Mouse (Mus musculus) layer of hippocampus, postnatal 36 days (tissue): ENCODE data around the gene Sec63. TPM values are rescaled to one million over a fixed set of nuclear protein-coding genes. Genes with fewer than 3 reads are reported as not detected.

Source experiments
- DNase-seq, 2 experiments: peaks; one replicate each; pipeline ENCODE4 v3.0.0; 2022
- total RNA-seq, 2 experiments: library from RNA; stranded (reverse); gene quantifications; 2 replicates each; pipeline ENCODE4 v1.2.3; 2021

The Sec63 gene
- total RNA-seq, 2 experiments from 2014 or later, result 47.2 to 51.1 TPM

GRCm38 (mm10) chr10:42863621-42864391 lies 102.5 kb downstream of the Sec63 start:
- DNase-seq, result peak; percentile 18 to 38

GRCm38 (mm10) chr10:42864696-42865095 lies 103.4 kb downstream of the Sec63 start:
- DNase-seq, result no peak

DNA sequence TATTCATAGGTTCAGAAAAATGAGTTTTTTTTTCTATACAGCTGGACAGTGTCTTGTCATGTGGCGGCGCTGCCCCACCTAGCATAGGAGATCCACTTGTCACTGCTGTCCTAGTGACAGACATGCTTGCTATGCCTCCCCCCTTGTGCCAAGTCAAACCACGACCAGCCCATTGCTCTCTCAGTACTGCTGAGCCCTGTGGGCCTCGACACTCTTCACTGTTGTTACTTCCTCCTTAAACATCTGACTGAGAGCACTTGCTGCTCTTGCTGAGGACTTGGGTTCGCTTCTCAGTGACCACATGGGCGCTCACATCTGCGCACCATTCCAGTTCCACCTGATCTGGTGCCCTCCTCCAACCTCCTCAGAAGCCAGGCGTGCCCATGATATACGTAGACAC lies 107.1 kb downstream of the Sec63 start:
- DNase-seq, result no peak

DNA sequence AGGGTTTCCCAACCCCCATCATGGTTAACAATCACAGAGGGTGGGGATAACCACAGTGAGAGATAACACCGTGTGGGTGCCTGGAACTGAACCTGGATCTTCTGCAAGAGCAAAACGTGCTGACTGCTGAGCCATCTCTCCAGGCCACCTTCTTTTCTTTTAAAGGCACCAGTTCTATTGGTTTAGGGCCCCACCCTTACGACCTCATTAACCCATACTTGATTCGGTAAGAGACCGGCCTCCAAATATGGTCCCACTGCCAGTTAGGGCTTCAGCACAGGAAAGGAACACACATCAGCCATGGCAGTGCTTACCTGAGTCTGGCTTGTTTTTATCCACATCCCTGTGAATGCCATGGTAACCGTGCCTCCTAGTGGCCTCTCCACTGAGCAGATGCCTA lies 108.2 kb downstream of the Sec63 start:
- DNase-seq, result no peak

GRCm38 (mm10) chr10:42872269-42873010 lies 111.1 kb downstream of the Sec63 start:
- DNase-seq, result no peak

- DNase-seq, result no peak
Measured at GRCm38 (mm10) chr10:42873077-42873595, 111.8 kb downstream of the Sec63 start.

DNA sequence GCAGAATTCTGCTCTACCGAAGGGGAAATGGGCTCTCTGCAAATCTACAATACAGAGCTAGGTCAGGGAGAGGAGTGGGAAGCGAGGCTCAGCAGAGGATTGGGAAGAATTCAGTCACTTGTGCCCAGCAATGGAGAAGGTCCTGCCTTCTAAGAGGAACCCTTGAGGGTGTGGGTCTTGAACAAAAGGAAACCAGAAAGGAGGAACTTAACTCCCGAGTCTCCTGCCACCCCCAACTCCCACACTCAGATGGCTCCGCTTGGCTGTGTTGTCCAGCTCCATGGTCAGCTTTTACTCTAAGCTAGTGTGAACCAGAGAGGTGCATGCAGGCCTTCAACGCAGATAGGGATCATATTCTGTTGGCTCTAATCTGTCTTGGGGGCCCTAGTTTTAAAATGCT lies 114.9 kb downstream of the Sec63 start:
- DNase-seq, result no peak

DNA sequence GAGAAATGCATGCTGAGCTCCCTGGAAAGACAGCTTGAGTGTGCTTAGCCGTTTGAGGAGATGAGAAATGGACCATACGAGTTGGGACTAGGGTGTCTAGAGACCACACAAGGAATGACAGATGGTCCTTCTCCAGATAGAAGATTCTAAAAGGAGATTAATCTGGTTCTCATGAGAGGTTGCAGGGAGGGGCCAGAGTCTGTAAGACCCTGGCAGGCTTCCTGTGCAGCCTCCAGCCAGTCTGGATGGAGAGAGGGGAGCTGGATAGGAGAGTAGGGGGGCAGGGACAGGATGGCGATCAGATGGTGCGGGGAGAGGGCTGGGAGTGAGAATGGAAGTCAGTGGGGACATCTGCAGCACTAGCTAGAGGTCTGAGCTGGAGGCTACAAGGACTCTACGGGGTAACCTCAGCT lies 118.0 kb downstream of the Sec63 start:
- no peak for DNase-seq

GRCm38 (mm10) chr10:42879682-42880081 lies 118.4 kb downstream of the Sec63 start:
- no peak for DNase-seq

Other genes with a start within 250 kb of the Sec63 start
- gene Nr2e1, start 177.9 kb upstream of the Sec63 start, total RNA-seq, result 10 to 100 TPM; 14.1 TPM
- gene Ostm1, start 177.7 kb upstream of the Sec63 start, total RNA-seq, result 10 to 100 TPM; 55.7 to 57.0 TPM
- 1 to 10 TPM; 4.4 to 5.1 TPM for gene Scml4, start 98.9 kb downstream of the Sec63 start, total RNA-seq